Mouse (Mus musculus) intestine, embryonic 14.5 days (tissue): ENCODE results near the gene Pjvk. TPM values are rescaled to one million over a fixed set of nuclear protein-coding genes. Genes with fewer than 3 reads are reported as not detected.

Source experiments
- ATAC-seq: fragments of 200-750 bp; cut with Nextera tagmentation; replicated peaks from 2 replicates; pipeline ENCODE4 v1.8.0; 2017; ENCODE audit warnings: low read depth, moderate number of reproducible peaks, moderate TSS enrichment, moderate library complexity; ENCODE audit not compliant: low FRiP score, low TSS enrichment
- DNase-seq: peaks from one replicate; pipeline ENCODE4 v3.0.0-alpha.2; 2018; ENCODE audit warnings: low spot score
- H3K27ac ChIP-seq: fragments of 300-500 bp; sonication (generic); 2 replicates; pipeline ENCODE4 v1.5.1; 2014; ENCODE audit warnings: low read depth, mild to moderate bottlenecking, control low read depth
- H3K27me3 ChIP-seq: fragments of 300-500 bp; sonication (generic); replicated peaks from 2 replicates; pipeline ENCODE4 v1.6.1; 2014; ENCODE audit warnings: low read length, control low read depth; ENCODE audit not compliant: control insufficient read depth, insufficient read depth
- H3K36me3 ChIP-seq: fragments of 300-500 bp; sonication (generic); 2 replicates; pipeline ENCODE4 v1.6.1; 2014; ENCODE audit warnings: low read length, control low read depth; ENCODE audit not compliant: control insufficient read depth, insufficient read depth
- H3K4me1 ChIP-seq: fragments of 300-500 bp; sonication (generic); replicated peaks from 2 replicates; pipeline ENCODE4 v1.6.1; 2014; ENCODE audit warnings: low read length, control low read depth, mixed read lengths; ENCODE audit not compliant: control insufficient read depth, insufficient read depth
- H3K4me2 ChIP-seq: fragments of 300-500 bp; sonication (generic); 2 replicates; pipeline ENCODE4 v1.6.1; 2014; ENCODE audit warnings: low read length
- H3K4me3 ChIP-seq: fragments of 300-500 bp; sonication (generic); 2 replicates; pipeline ENCODE4 v1.5.1; 2014; ENCODE audit warnings: low read depth, low read length, control low read depth, mixed read lengths
- H3K9ac ChIP-seq: fragments of 300-500 bp; sonication (generic); 2 replicates; pipeline ENCODE4 v1.6.1; 2014; ENCODE audit warnings: mild to moderate bottlenecking, low read length
- H3K9me3 ChIP-seq: fragments of 300-500 bp; sonication (generic); 2 replicates; pipeline ENCODE4 v1.6.1; 2016; ENCODE audit warnings: low read length, control low read depth; ENCODE audit not compliant: control insufficient read depth
- WGBS: fragments of 180-500 bp; shearing (Covaris S2); extraction: QIAGEN DNeasy Blood & Tissue Kit; methylation state at CpG from one replicate; pipeline ENCODE4 v1.1.7; 2014; 5-methylcytosine and 5-hydroxymethylcytosine counted together
- polyA plus RNA-seq: library from polyadenylated mRNA; unstranded; fragments of >200 nt; fragmentation: Nextera tagmentation; extraction: Ambion mirVana; gene quantifications from 2 replicates; pipeline ENCODE4 v1.2.1, GENCODE M21; 2014

Pjvk gene
- polyA plus RNA-seq, 1 experiment from 2014 or later = 0.58 TPM

- peak; percentile 98 for DNase-seq
- H3K27me3 ChIP-seq = no peaks in the 10 kb centered on the region
- peak within 1 kb of the TSS; percentile 82 for H3K27ac ChIP-seq
- H3K36me3 ChIP-seq = peaks cover 10% of the 10 kb centered on the region
- peak within 1 kb of the TSS; percentile 79 for H3K4me2 ChIP-seq
- H3K4me1 ChIP-seq = peaks cover 9% of the 10 kb centered on the region
- ATAC-seq = peak; percentile 89
- WGBS = under 1% methylated on average over 17 of the region's 17 CpGs
- no peaks in the 10 kb centered on the region for H3K9me3 ChIP-seq
- H3K4me3 ChIP-seq = peak within 1 kb of the TSS; percentile 55
- peak within 1 kb of the TSS; percentile 67 for H3K9ac ChIP-seq
Observed at GRCm38 (mm10) chr2:76672966-76673392, 24.7 kb downstream of the Pjvk start, which contains the start of gene Fkbp7. Gene Fkbp7, minus strand, starts transcription at chr2:76673116.

DNA sequence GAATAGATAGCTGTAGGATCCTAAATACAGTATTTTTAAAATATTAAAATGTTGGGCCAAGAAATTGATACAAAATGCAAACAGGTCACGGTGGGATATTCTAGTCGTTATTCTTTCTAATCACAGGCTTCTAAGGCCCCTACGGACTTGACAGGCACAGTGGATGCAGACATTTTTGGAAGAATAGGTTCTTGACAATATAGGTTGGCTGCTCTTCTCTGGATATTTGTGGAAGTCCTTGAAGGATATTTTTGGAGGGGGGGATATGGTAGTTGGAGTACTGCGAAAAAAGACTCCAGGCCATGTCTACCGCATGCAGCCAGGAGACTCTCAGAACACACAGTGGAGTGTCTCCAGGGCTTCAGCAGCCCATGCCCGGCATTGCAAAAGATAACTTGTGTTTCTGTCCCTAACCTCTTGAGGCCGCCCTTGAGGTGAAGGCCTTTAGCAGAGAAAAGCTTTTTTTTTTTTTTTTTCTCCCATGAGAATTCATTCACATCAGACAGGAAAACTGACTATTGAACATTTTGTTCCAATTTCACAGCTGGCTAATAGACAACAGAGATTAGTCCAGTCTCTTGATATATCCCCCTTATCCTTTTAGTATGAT, 25.3 kb downstream of the Pjvk start:
- H3K27ac ChIP-seq = peak overlapping the region; percentile 82; the same call in 1 of the 2 replicates
- peak overlapping the region; percentile 55 for H3K4me3 ChIP-seq
- H3K27me3 ChIP-seq = no peaks in the 10 kb centered on the region
- 45% methylated on average over 7 of the region's 7 CpGs for WGBS
- no peaks in the 10 kb centered on the region for H3K9me3 ChIP-seq
- DNase-seq (no peak), ATAC-seq (no peak)
- no peak overlapping the region for H3K9ac ChIP-seq
- peaks cover 9% of the 10 kb centered on the region for H3K4me1 ChIP-seq
- peaks cover 9% of the 10 kb centered on the region for H3K36me3 ChIP-seq
- peak overlapping the region; percentile 79 for H3K4me2 ChIP-seq

DNA sequence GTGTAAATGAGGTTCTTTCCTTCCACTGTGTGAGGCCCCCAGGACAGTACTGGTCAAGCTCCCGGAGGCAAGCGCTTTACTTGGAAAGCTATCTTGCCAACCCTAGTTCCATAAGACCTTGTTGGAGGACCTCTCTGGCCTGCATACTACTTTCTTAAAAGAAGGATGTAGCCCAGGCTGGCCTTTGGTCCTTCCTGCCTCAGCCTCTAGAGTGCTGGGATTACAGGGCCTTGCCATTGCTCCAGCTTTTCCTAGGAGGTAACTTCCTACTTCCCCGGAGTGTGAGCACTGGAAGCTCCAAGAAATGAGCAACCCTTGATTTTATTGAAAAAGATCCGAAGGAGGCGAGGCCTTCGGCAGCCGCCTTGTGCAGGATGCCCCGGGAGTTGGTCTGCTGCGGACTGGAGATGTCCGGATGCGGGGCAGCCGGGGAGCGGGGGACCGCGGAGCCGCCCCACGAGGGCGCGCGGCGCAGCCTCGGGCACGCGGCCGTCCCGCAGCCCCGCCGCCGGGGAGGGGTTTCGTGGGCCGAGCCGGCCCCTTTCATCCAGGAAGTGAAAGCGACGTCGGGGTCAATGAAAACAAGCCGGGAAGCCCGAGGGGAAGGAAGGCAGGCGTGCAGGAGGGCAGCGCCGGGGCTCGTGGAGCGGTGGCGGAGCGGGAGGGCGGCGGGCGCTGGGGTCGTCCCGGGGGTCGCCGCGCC, 26.6 kb downstream of the Pjvk start, which contains the start of gene Plekha3:
Plekha3 (plus strand) TSS at position 557 of the 703 bp plus-strand sequence.
- H3K4me1 ChIP-seq = peaks cover 9% of the 10 kb centered on the region
- H3K4me3 ChIP-seq = peak within 1 kb of the TSS; percentile 80
- peak within 1 kb of the TSS; percentile 72 for H3K9ac ChIP-seq
- peak within 1 kb of the TSS; percentile 41 for H3K4me2 ChIP-seq
- WGBS = 4% methylated on average over 49 of the region's 52 CpGs
- no peaks in the 10 kb centered on the region for H3K27me3 ChIP-seq
- peak; percentile 87 for DNase-seq
- no peaks in the 10 kb centered on the region for H3K9me3 ChIP-seq
- H3K27ac ChIP-seq = peak within 1 kb of the TSS; percentile 82
- peak; percentile 79 for ATAC-seq
- H3K36me3 ChIP-seq = no peaks in the 10 kb centered on the region

- peak overlapping the region; percentile 41 for H3K4me2 ChIP-seq
- 3% methylated on average over 22 of the region's 44 CpGs for WGBS
- peak overlapping the region; percentile 72 for H3K9ac ChIP-seq
- peak; percentile 74 for DNase-seq
- peaks cover 3% of the 10 kb centered on the region for H3K36me3 ChIP-seq
- ATAC-seq = peak; percentile 64
- peaks cover 9% of the 10 kb centered on the region for H3K4me1 ChIP-seq
- no peaks in the 10 kb centered on the region for H3K27me3 ChIP-seq
- H3K4me3 ChIP-seq = peak overlapping the region; percentile 80
- H3K27ac ChIP-seq = peak overlapping the region; percentile 82
- no peaks in the 10 kb centered on the region for H3K9me3 ChIP-seq
Observed at GRCm38 (mm10) chr2:76675451-76675850, 27.2 kb downstream of the Pjvk start.

DNA sequence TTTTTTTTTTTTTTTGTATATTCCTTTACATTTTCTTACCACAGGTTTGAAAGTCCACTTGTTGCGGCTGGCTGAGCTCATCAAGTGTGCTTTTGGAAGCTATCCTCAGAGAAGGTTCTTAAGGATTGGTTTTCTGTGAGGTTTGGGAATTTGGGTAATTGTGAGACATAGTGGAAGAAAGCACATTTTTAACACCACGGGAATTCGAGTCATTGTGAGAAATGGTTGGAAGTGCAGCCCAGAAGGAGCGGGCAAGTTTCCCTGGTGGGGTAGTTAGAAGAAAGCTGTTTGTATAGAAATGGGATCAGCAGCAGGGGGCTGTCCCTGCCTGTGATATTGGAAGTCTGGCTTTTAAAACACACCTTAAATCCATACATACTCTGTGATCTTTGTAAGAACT, 27.7 kb downstream of the Pjvk start:
- Histone ChIP-seq H3K27ac (no peak overlapping the region), H3K4me2 (peak overlapping the region; percentile 41), H3K9me3 (no peaks in the 10 kb centered on the region), H3K36me3 (peaks cover 8% of the 10 kb centered on the region), H3K4me1 (peaks cover 9% of the 10 kb centered on the region), H3K27me3 (no peaks in the 10 kb centered on the region), H3K9ac (peak overlapping the region; percentile 72), H3K4me3 (peak overlapping the region; percentile 80)
- 8% methylated on average over 4 of the region's 4 CpGs for WGBS
- DNase-seq (no peak), ATAC-seq (no peak)

GRCm38 (mm10) chr2:76676401-76677226, 28.3 kb downstream of the Pjvk start:
- H3K9ac ChIP-seq = no peak overlapping the region
- no peak overlapping the region for H3K27ac ChIP-seq
- no peaks in the 10 kb centered on the region for H3K27me3 ChIP-seq
- H3K4me3 ChIP-seq = peak overlapping the region; percentile 80
- no peaks in the 10 kb centered on the region for H3K9me3 ChIP-seq
- no peak for ATAC-seq
- 53% methylated on average over 13 of the region's 13 CpGs for WGBS
- H3K4me2 ChIP-seq = peak overlapping the region; percentile 41
- peaks cover 12% of the 10 kb centered on the region for H3K36me3 ChIP-seq
- peak; percentile 56 for DNase-seq
- peaks cover 9% of the 10 kb centered on the region for H3K4me1 ChIP-seq

DNA sequence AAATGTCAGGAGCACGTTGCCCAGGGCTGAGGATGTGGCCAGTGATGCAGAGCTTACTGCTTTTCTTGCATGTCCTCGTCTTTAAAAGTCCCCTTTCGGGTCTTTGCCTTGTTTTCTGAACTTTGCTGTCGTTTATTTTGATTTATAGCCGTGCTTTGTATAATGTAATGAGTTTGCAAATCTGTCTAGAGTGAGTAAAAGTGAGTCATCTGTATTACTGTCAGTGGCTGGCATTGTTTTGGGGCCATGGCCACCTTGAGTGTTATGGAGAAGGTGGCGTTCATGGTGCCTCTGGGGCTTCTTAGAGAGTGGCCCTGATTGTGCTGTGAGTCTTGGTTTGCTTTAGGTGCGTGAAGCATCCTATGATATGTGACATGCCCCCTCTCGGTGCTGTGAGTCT, 34.0 kb downstream of the Pjvk start:
- no peak for DNase-seq
- no peaks in the 10 kb centered on the region for H3K27me3 ChIP-seq
- 85% methylated on average over 8 of the region's 8 CpGs for WGBS
- no peak overlapping the region for H3K4me3 ChIP-seq
- no peak overlapping the region for H3K27ac ChIP-seq
- no peak overlapping the region for H3K9ac ChIP-seq
- no peaks in the 10 kb centered on the region for H3K9me3 ChIP-seq
- H3K36me3 ChIP-seq = peaks cover 69% of the 10 kb centered on the region
- no peaks in the 10 kb centered on the region for H3K4me1 ChIP-seq
- ATAC-seq = no peak
- H3K4me2 ChIP-seq = no peak overlapping the region

DNA sequence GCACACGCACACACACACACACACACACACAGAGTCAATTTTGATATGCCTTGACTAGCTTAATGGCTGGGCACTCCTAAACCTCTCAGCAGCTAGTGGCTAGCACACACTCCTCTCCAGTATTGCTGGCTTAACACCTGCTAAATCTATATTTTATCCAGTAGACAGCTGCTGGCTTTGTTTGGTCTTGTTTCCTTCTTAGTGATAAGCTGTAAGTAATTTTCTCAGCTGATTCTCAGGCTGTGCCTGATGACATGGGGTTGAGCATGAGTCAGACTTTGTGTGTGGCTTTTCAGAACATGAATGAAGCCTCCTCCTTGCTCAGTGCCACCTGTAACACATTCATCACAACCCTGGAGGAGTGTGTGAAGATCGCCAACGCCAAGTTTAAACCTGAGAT, 38.7 kb downstream of the Pjvk start:
- Histone ChIP-seq H3K4me2 (no peak overlapping the region), H3K4me3 (no peak overlapping the region), H3K4me1 (no peaks in the 10 kb centered on the region), H3K27ac (no peak overlapping the region), H3K9ac (no peak overlapping the region), H3K9me3 (no peaks in the 10 kb centered on the region), H3K36me3 (peaks cover 82% of the 10 kb centered on the region), H3K27me3 (no peaks in the 10 kb centered on the region)
- WGBS = 93% methylated on average over 3 of the region's 3 CpGs
- DNase-seq = no peak
- no peak for ATAC-seq
